Mouse (Mus musculus) MEL (cell line): ENCODE results near the gene Arsb. TPM values are rescaled to one million over a fixed set of nuclear protein-coding genes. Genes with fewer than 3 reads are reported as not detected.

Experiments used
- DNase-seq: peaks from one replicate; pipeline ENCODE4 v3.0.0; 2011; ENCODE audit warnings: low read depth, low spot score
- H3K27ac ChIP-seq: 2 replicates; pipeline ENCODE4 v1.5.1; 2012; ENCODE audit warnings: low read depth, mild to moderate bottlenecking, control low read depth, low read length, moderate library complexity; ENCODE audit not compliant: control insufficient read depth
- H3K27me3 ChIP-seq, 2 experiments: fragments of 150-350 bp in 1 of 2; sonication (generic) in 1 of 2; 2 replicates each; pipeline ENCODE4 v1.6.1; 2012; ENCODE audit warnings: low read length in 2 of 2, mild to moderate bottlenecking in 2 of 2, improper control_type of control experiment in 1 of 2, moderate library complexity in 1 of 2; ENCODE audit not compliant: insufficient read depth in 2 of 2, control insufficient read depth in 1 of 2
- H3K36me3 ChIP-seq, 2 experiments: 2 replicates each; pipeline ENCODE4 v1.6.1; 2012 to 2014; ENCODE audit warnings: low read length in 2 of 2, improper control_type of control experiment in 1 of 2, inconsistent platforms in 1 of 2, mild to moderate bottlenecking in 1 of 2; ENCODE audit not compliant: insufficient read depth in 2 of 2, control insufficient read depth in 1 of 2
- H3K4me1 ChIP-seq, 2 experiments: fragments of 150-350 bp in 1 of 2; sonication (generic) in 1 of 2; 2 replicates each; pipeline ENCODE4 v1.6.1; 2012; ENCODE audit warnings: low read length in 2 of 2, improper control_type of control experiment in 1 of 2, mild to moderate bottlenecking in 1 of 2; ENCODE audit not compliant: insufficient read depth in 2 of 2, control insufficient read depth in 1 of 2
- H3K4me3 ChIP-seq, 2 experiments: fragments of 150-350 bp in 1 of 2; sonication (generic) in 1 of 2; 2 replicates each; pipeline ENCODE4 v1.5.1; 2012; ENCODE audit warnings: low read depth in 2 of 2, low read length in 2 of 2, mild to moderate bottlenecking in 2 of 2, moderate library complexity in 2 of 2, control low read depth in 1 of 2, improper control_type of control experiment in 1 of 2; ENCODE audit not compliant: control insufficient read depth in 1 of 2, insufficient read depth in 1 of 2
- H3K79me2 ChIP-seq: 2 replicates; pipeline ENCODE4 v1.6.1; 2012; ENCODE audit warnings: mild to moderate bottlenecking, low read length, moderate library complexity; ENCODE audit not compliant: control insufficient read depth, poor library complexity, insufficient read depth
- H3K9ac ChIP-seq: 2 replicates; pipeline ENCODE4 v1.6.1; 2012; ENCODE audit warnings: low read depth, mild to moderate bottlenecking, control low read depth, low read length, moderate library complexity; ENCODE audit not compliant: control insufficient read depth, poor library complexity, severe bottlenecking
- H3K9me3 ChIP-seq: fragments of 150-350 bp; sonication (generic); replicated peaks from 2 replicates; pipeline ENCODE4 v1.6.1; 2012; ENCODE audit warnings: mild to moderate bottlenecking, low read length, improper control_type of control experiment, moderate library complexity; ENCODE audit not compliant: insufficient read depth
- BHLHE40 ChIP-seq: IDR thresholded peaks from 2 replicates; pipeline ENCODE4 v1.6.1; 2012; ENCODE audit warnings: low read depth, mild to moderate bottlenecking, inconsistent platforms, low read length, improper control_type of control experiment, borderline replicate concordance
- CHD1 ChIP-seq: IDR thresholded peaks from 2 replicates; pipeline ENCODE4 v1.6.1; 2012; ENCODE audit warnings: low read depth, mild to moderate bottlenecking, inconsistent platforms, low read length, improper control_type of control experiment
- E2F4 ChIP-seq: IDR thresholded peaks from 2 replicates; pipeline ENCODE4 v1.6.1; 2011; ENCODE audit warnings: low read depth, low read length, improper control_type of control experiment, borderline replicate concordance
- EP300 ChIP-seq, 2 experiments: IDR thresholded peaks; 2 replicates each; pipeline ENCODE4 v1.6.1; 2011; ENCODE audit warnings: improper control_type of control experiment in 2 of 2, low read length in 2 of 2, low read depth in 1 of 2, mild to moderate bottlenecking in 1 of 2
- ETS1 ChIP-seq: IDR thresholded peaks from 2 replicates; pipeline ENCODE4 v1.6.1; 2012; ENCODE audit warnings: low read depth, mild to moderate bottlenecking, inconsistent platforms, low read length, improper control_type of control experiment, moderate library complexity
- GABPA ChIP-seq: IDR thresholded peaks from 2 replicates; pipeline ENCODE4 v1.6.1; 2012; ENCODE audit warnings: low read depth, mild to moderate bottlenecking, inconsistent platforms, low read length, improper control_type of control experiment, moderate library complexity
- MAFK ChIP-seq: IDR thresholded peaks from 2 replicates; pipeline ENCODE4 v1.6.1; 2011; ENCODE audit warnings: low read depth, mild to moderate bottlenecking, low read length, improper control_type of control experiment, borderline replicate concordance
- MEF2A ChIP-seq: IDR thresholded peaks from 2 replicates; pipeline ENCODE4 v1.6.1; 2014; ENCODE audit warnings: low read depth, mild to moderate bottlenecking, inconsistent platforms, low read length, improper control_type of control experiment; ENCODE audit not compliant: poor library complexity, insufficient replicate concordance, severe bottlenecking; ENCODE audit errors: extremely low read depth
- MXI1 ChIP-seq: IDR thresholded peaks from 2 replicates; pipeline ENCODE4 v1.6.1; 2011; ENCODE audit warnings: mild to moderate bottlenecking, low read depth, low read length, improper control_type of control experiment
- MYB ChIP-seq: IDR thresholded peaks from 2 replicates; pipeline ENCODE4 v1.6.1; 2011; ENCODE audit warnings: mild to moderate bottlenecking, low read depth, low read length, improper control_type of control experiment
- NELFE ChIP-seq: IDR thresholded peaks from 2 replicates; pipeline ENCODE4 v1.6.1; 2011; ENCODE audit warnings: low read depth, low read length, improper control_type of control experiment
- POLR2AphosphoS5 ChIP-seq: IDR thresholded peaks from 2 replicates; pipeline ENCODE4 v1.6.1; 2012; ENCODE audit warnings: low read depth, borderline replicate concordance, mild to moderate bottlenecking, inconsistent platforms, low read length, moderate library complexity, mixed read lengths
- RAD21 ChIP-seq: IDR thresholded peaks from 2 replicates; pipeline ENCODE4 v1.6.1; 2011; ENCODE audit warnings: mild to moderate bottlenecking, low read depth, low read length, improper control_type of control experiment
- RCOR1 ChIP-seq: IDR thresholded peaks from 2 replicates; pipeline ENCODE4 v1.6.1; 2012; ENCODE audit warnings: low read depth, mild to moderate bottlenecking, inconsistent platforms, low read length, improper control_type of control experiment
- SMC3 ChIP-seq: IDR thresholded peaks from 2 replicates; pipeline ENCODE4 v1.6.1; 2011; ENCODE audit warnings: low read depth, low read length, improper control_type of control experiment
- TAL1 ChIP-seq: IDR thresholded peaks from 2 replicates; pipeline ENCODE4 v1.6.1; 2012; ENCODE audit warnings: mild to moderate bottlenecking, inconsistent platforms, low read length, moderate library complexity, mixed read lengths
- TCF12 ChIP-seq: IDR thresholded peaks from 2 replicates; pipeline ENCODE4 v1.6.1; 2014; ENCODE audit warnings: low read depth, mild to moderate bottlenecking, inconsistent platforms, low read length, improper control_type of control experiment, moderate library complexity
- USF1 ChIP-seq: IDR thresholded peaks from 2 replicates; pipeline ENCODE4 v1.6.1; 2014; ENCODE audit warnings: low read depth, mild to moderate bottlenecking, inconsistent platforms, low read length, improper control_type of control experiment, moderate library complexity
- USF2 ChIP-seq, 2 experiments: IDR thresholded peaks; 2 replicates each; pipeline ENCODE4 v1.6.1; 2011 to 2012; ENCODE audit warnings: improper control_type of control experiment in 2 of 2, low read length in 2 of 2, borderline replicate concordance in 1 of 2, inconsistent platforms in 1 of 2, low read depth in 1 of 2, mild to moderate bottlenecking in 1 of 2; ENCODE audit not compliant: insufficient read depth in 1 of 2
- ZC3H11A ChIP-seq: IDR thresholded peaks from 2 replicates; pipeline ENCODE4 v1.6.1; 2012; ENCODE audit warnings: low read depth, mild to moderate bottlenecking, inconsistent platforms, low read length, improper control_type of control experiment
- ZKSCAN1 ChIP-seq: IDR thresholded peaks from 2 replicates; pipeline ENCODE4 v1.6.1; 2012; ENCODE audit warnings: low read depth, mild to moderate bottlenecking, inconsistent platforms, low read length, improper control_type of control experiment, moderate library complexity
- ZNF384 ChIP-seq: IDR thresholded peaks from 2 replicates; pipeline ENCODE4 v1.6.1; 2012; ENCODE audit warnings: low read depth, mild to moderate bottlenecking, inconsistent platforms, low read length, improper control_type of control experiment
- polyA plus RNA-seq, 2 experiments: library from polyadenylated mRNA; stranded (reverse) in 1 of 2; unstranded in 1 of 2; fragments of >175 nt in 1 of 2; fragments of >200 nt in 1 of 2; gene quantifications; 2 replicates each; pipeline versions ENCODE4 v1.2.1 to v1.2.4; 2012; ENCODE audit warnings: low replicate concordance in 2 of 2, low read depth in 1 of 2; ENCODE audit not compliant: insufficient read length in 2 of 2, insufficient read depth in 1 of 2, missing spikeins in 1 of 2
- total RNA-seq: library from RNA; depleted of rRNA; stranded (reverse); fragments of 300-350 nt; gene quantifications from 2 replicates; pipeline ENCODE4 v1.2.3, GENCODE M21; 2012

The Arsb gene
- total and polyA plus RNA-seq, 3 experiments, result 0.04 to 0.07 TPM; not detected in 1

- TF ChIP-seq USF2 (IDR thresholded peaks at IDR 0.05; ENCODE audit: borderline replicate concordance in 1 of 2, insufficient read depth in 1 of 2, low read depth in 1 of 2, low read length in 2 of 2), result no peak
- no peak for DNase-seq
- Histone ChIP-seq H3K4me1 (no peaks in the 10 kb centered on the region), H3K4me3 (no peak overlapping the region), H3K9ac (no peak overlapping the region), H3K79me2 (no peaks in the 10 kb centered on the region), H3K27ac (no peak overlapping the region), H3K36me3 (no peaks in the 10 kb centered on the region), H3K9me3 (no peaks in the 10 kb centered on the region), H3K27me3 (no peaks in the 10 kb centered on the region)
Measured at GRCm38 (mm10) chr13:93967138-93967537, 195.7 kb downstream of the Arsb start.

- TF ChIP-seq EP300 (IDR thresholded peaks at IDR 0.05; ENCODE audit: low read depth in 1 of 2, low read length in 2 of 2) (no peak), MAFK (no peak), ZC3H11A (no peak), TCF12 (no peak), CHD1 (no peak), ETS1 (no peak)
- H3K27ac ChIP-seq, result no peak overlapping the region
- H3K9me3 ChIP-seq, result no peaks in the 10 kb centered on the region
- no peak for DNase-seq
- H3K9ac ChIP-seq, result no peak overlapping the region
- H3K4me1 ChIP-seq, result no peaks in the 10 kb centered on the region
- no peaks in the 10 kb centered on the region for H3K27me3 ChIP-seq
- H3K36me3 ChIP-seq, result no peaks in the 10 kb centered on the region
- no peaks in the 10 kb centered on the region for H3K79me2 ChIP-seq
- no peak overlapping the region for H3K4me3 ChIP-seq
Measured at GRCm38 (mm10) chr13:93970115-93970514, 198.7 kb downstream of the Arsb start.

- H3K4me3 ChIP-seq, result no peak overlapping the region
- no peaks in the 10 kb centered on the region for H3K79me2 ChIP-seq
- no peak for DNase-seq
- H3K9ac ChIP-seq, result no peak overlapping the region
- no peaks in the 10 kb centered on the region for H3K9me3 ChIP-seq
- H3K27ac ChIP-seq, result no peak overlapping the region
- no peaks in the 10 kb centered on the region for H3K36me3 ChIP-seq
- no peaks in the 10 kb centered on the region for H3K4me1 ChIP-seq
- TF ChIP-seq NELFE (no peak), RAD21 (no peak), GABPA (no peak), BHLHE40 (no peak), POLR2AphosphoS5 (no peak), USF1 (no peak), MEF2A (no peak), SMC3 (no peak), ZNF384 (no peak), TAL1 (no peak), USF2 (IDR thresholded peaks at IDR 0.05; ENCODE audit: borderline replicate concordance in 1 of 2, insufficient read depth in 1 of 2, low read depth in 1 of 2, low read length in 2 of 2) (no peak), MXI1 (no peak), MYB (no peak), ZKSCAN1 (no peak), E2F4 (no peak), RCOR1 (no peak)
- H3K27me3 ChIP-seq, result no peaks in the 10 kb centered on the region
Measured at GRCm38 (mm10) chr13:93972423-93972822, 201.0 kb downstream of the Arsb start.
